Mouse (Mus musculus) erythroblast, embryonic 14.5 days (primary cell): Measurements from ENCODE around the gene Acad10.

Source experiments
- GATA1 ChIP-seq: IDR thresholded peaks from 2 replicates; pipeline ENCODE4 v1.6.1; 2012; ENCODE audit warnings: low read length, inconsistent platforms, mixed read lengths
- TAL1 ChIP-seq: IDR thresholded peaks from 3 replicates; pipeline ENCODE4 v1.6.1; 2012; ENCODE audit warnings: low read length, inconsistent platforms, mixed read lengths

- no peak for TF ChIP-seq TAL1
- no peak for TF ChIP-seq GATA1
Observed at GRCm38 (mm10) chr5:121639601-121640000, 20.7 kb downstream of the Acad10 start.
